Mouse (Mus musculus): Measurements from ENCODE around the gene Lcn3. TPM values are rescaled to one million over a fixed set of nuclear protein-coding genes. Genes with fewer than 3 reads are reported as not detected.
"Not testable (repeated sequence)": the region's sequence is repeated elsewhere in the genome, so short reads cannot be mapped to it uniquely, and the experiment has no call there.

Gene Lcn3
- not detected for polyA plus RNA-seq (2017; shearing (Covaris generic))

- no peak for ATAC-seq
These were observed at the start of gene Lcn3 for GRCm38 (mm10) chr2:25765269-25765668. Gene Lcn3 (plus strand): TSS chr2:25765569.

- no peak for ATAC-seq
These were observed 48.1 kb upstream of the Lcn3 start for GRCm38 (mm10) chr2:25717222-25717621.

GRCm38 (mm10) chr2:25733199-25733930, 32.0 kb upstream of the Lcn3 start:
- ATAC-seq: no peak

DNA sequence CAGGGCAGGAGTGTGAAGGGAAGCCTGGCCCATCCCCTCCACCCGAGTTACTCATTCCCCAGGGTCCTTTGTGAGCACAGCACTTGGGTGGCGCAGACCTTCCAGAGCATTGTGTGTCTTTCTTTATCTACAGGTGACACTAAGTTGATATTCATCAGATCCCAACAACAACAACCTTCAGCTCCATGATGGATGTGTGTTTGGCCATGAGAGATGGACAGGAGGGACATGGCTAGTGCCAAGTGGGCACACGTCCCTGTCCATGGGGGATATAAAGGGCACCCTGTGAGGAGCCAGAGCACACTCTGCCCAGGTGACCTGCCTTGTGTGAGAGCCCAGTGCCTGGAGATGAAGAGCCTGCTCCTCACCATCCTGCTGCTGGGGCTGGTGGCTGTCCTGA, 28.7 kb upstream of the Lcn3 start, which contains the start of gene Obp2b:
Gene Obp2b (plus strand): TSS at position 301 of the 400 bp plus-strand sequence.
- ATAC-seq: not testable (repeated sequence)

- ATAC-seq: no peak
These were observed 23.7 kb upstream of the Lcn3 start for GRCm38 (mm10) chr2:25741671-25742070.

- ATAC-seq: no peak
These were observed 11.2 kb upstream of the Lcn3 start for GRCm38 (mm10) chr2:25754201-25754600.

DNA sequence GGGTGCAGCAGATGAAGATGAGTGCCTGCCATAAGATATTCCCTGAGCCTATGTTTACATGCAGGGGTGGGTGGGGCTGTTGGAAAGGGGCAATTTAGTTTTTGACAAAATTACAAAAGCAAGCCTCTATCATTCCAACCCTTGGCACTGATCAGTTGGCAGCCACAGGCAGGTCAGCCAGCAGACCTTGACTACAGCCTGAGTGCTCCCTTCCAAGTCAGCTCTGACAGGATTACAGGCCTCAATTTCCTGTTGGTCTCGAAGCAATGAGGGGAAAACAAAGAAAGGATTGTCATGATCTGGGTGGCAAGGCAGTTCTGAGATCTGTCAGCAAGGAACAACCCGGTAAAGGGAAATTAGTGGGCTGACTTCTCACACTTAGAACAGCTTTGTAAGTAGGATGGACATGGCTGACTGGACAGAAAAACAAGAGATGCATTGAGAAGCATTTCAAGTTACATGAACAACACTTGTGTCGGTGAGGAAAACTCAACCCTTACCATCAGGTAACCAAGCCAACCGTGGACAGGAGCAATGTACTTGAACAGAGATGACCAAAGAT, 7.2 kb upstream of the Lcn3 start:
- no peak for ATAC-seq

- no peak for ATAC-seq
These were observed 2.4 kb downstream of the Lcn3 start for GRCm38 (mm10) chr2:25767764-25768163.

DNA sequence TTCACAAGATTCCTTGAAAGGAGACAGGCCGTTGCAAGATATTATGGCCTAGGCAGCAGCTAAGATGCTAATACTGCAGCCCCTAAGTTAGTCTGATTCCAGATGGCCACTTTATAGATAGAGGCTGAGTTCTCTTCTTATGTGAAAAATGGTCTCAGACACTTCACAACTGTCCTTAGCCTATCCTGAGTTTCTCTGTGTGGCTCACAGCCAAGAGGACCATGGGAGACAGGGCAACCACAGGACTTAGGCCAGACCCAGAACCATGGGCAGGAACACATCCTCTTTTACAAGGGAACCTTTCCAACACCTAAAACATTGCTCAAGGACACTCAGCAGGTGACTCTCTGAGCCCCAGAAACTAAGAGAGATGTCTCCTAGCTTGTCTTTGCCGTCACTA, 8.1 kb downstream of the Lcn3 start:
- no peak for ATAC-seq

GRCm38 (mm10) chr2:25774640-25775039, 9.3 kb downstream of the Lcn3 start:
- no peak for ATAC-seq

DNA sequence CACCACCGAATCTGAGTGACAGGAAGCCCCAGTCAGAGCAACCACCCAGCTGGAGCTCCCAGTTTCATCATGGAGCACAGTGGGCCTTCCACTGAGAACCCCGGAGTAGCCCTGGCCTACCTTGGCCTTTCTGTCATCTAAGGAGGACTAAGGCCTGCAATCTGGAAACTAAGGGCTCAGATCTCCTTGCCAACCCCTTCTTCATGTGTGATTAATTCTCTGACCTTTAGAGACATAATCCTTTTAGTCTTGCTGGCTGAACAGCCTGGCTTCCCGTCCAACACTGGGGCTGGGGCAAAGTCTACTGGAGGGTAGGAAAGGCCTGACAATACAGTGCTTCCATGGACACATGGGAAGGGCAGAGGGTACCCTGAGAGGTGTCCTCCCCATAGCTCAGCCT, 10.6 kb downstream of the Lcn3 start:
- ATAC-seq: no peak

DNA sequence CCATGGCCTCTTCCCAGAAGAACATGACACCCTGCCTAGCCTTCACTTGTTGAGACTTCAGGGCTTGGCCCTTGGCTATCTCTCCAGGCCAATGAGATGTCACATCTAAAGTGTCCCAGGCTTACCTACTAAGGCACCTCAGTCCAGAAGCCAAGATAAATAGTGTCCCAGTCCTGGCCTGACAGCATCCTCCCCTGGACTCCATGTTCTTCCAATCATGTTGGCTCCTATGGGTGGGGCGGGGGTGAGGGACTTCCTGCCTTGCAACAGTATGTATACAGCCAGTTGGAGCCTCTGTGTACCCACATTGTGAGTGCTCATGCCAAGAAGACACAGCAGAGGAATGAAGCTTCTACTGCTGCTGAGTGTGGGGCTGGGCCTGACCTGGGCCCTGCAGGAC, 11.3 kb downstream of the Lcn3 start, which contains the start of gene Lcn11:
Gene Lcn11 (plus strand): TSS at position 301 of the 400 bp plus-strand sequence.
- ATAC-seq: no peak

DNA sequence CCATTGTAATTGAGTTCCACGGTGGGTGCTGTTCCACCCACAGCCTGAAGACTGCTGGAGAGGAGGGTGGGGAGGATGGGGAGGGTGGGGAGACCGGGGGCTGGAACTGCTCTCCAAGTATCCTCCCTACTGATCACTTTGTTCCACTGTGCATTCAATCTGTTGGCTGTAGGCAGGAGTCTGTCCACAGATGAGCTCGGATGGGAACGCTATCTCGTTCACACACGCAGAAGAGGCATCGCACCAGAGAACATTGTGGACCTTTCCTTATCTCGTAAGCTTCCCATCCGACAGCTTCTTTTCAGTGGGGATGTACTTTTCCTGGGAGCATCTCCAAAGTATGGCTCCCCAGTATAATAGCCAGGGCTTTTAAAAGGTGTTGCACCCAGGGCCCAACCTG, 13.7 kb downstream of the Lcn3 start:
- no peak for ATAC-seq

GRCm38 (mm10) chr2:25780921-25781320, 15.6 kb downstream of the Lcn3 start:
- no peak for ATAC-seq

GRCm38 (mm10) chr2:25781957-25782356, 16.6 kb downstream of the Lcn3 start, which contains the start of gene Gm13539:
Gene Gm13539 (plus strand): TSS chr2:25782257.
- ATAC-seq: no peak

- no peak for ATAC-seq
These were observed 20.4 kb downstream of the Lcn3 start for GRCm38 (mm10) chr2:25785573-25786322.

DNA sequence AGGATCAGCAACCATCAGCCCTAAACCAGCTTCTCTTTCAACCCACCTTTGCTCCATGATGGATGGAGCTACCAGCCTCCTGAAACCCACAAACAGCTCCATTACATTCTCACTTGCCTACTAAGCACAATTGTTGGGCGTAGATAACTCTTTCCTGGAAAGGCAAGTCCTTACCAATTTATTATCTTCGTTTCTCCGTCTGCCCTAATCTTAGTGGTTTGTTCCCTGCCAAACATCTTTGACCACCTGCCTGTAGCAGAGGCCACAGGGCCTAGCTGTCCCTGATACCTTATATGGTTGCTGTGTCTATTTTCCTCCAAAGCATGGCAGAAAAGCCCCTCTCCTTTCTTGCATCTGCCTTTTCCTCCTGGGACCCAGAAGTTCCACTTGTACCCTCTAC, 23.7 kb downstream of the Lcn3 start:
- no peak for ATAC-seq

GRCm38 (mm10) chr2:25797635-25798034, 32.3 kb downstream of the Lcn3 start:
- ATAC-seq: no peak

DNA sequence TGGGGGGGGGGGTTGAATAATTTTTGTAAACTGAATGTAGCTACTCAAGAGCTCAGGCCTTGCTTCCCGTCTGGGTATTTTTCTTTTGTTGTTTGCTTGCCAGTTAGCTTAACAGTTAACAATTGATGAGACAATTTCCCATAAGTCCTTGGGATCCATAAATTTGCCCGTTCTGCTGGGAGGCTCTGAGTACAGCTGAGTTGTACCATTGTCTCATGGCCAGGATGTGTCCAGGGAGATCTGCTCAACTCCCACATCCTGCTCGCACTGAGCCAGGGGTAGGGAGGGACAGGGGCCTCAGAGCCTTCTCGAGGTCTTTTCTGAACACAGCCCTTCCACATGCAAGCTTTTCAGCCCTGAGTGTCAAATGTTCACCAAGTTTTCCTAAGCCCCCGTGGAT, 32.7 kb downstream of the Lcn3 start:
- no peak for ATAC-seq

DNA sequence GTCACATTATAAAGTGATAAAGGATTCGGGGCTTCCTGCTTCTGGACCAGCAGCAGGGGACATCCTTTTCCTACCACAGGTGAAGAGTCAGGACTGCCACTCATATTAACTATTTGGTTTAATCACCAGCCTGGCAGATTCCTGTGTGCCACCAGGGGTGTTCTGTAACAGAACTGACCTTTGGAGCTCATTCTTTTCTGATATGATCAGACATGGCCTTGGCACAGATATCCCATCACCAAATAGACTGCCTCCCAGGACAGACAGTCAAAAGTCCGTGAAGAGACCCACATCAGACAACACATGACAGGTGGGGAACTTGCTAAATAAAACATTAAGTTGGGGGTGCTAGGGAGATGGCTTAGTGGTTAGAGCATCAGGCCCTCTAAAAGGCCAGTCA, 46.3 kb downstream of the Lcn3 start:
- ATAC-seq: no peak

- no peak for ATAC-seq
These were observed 48.0 kb downstream of the Lcn3 start for GRCm38 (mm10) chr2:25813364-25813763.

GRCm38 (mm10) chr2:25815748-25816147, 50.4 kb downstream of the Lcn3 start, which contains the start of gene Glt6d1:
Gene Glt6d1 (minus strand): TSS chr2:25815848.
- ATAC-seq: not testable (repeated sequence)

Data from activated CD4-positive, CD25-positive, alpha-beta regulatory T cell, adult 4 months (primary cell).